Mouse (Mus musculus) myocyte (in vitro differentiated cells): ENCODE results near the gene Maats1. TPM values are rescaled to one million over a fixed set of nuclear protein-coding genes. Genes with fewer than 3 reads are reported as not detected.
"Not testable (repeated sequence)": the region's sequence is repeated elsewhere in the genome, so short reads cannot be mapped to it uniquely, and the experiment has no call there.

Experiments used
- H3K27me3 ChIP-seq: one replicate; pipeline ENCODE4 v1.6.1; 2011; ENCODE audit not compliant: control insufficient read depth, insufficient read depth, insufficient read length
- H3K36me3 ChIP-seq: one replicate; pipeline ENCODE4 v1.6.1; 2011; ENCODE audit not compliant: control insufficient read depth, insufficient read depth
- H3K4me2 ChIP-seq: one replicate; pipeline ENCODE4 v1.6.1; 2011; ENCODE audit warnings: low read depth, control low read depth
- H3K4me3 ChIP-seq: one replicate; pipeline ENCODE4 v1.5.1; 2011; ENCODE audit warnings: mild to moderate bottlenecking, control low read depth, moderate library complexity
- H3K79me2 ChIP-seq: one replicate; pipeline ENCODE4 v1.6.1; 2011; ENCODE audit not compliant: control insufficient read depth, insufficient read depth
- H3ac ChIP-seq: one replicate; pipeline ENCODE4 v1.6.1; 2011; ENCODE audit not compliant: control insufficient read depth, insufficient read length
- CEBPB ChIP-seq: IDR thresholded peaks from 2 replicates; pipeline ENCODE4 v1.6.1; 2011; ENCODE audit warnings: mild to moderate bottlenecking, moderate library complexity; ENCODE audit not compliant: poor library complexity, insufficient read depth, severe bottlenecking
- E2F4 ChIP-seq: IDR thresholded peaks from one replicate; pipeline ENCODE4 v1.6.1; 2011; ENCODE audit warnings: mild to moderate bottlenecking, control low read depth, moderate library complexity; ENCODE audit not compliant: insufficient read depth
- MAX ChIP-seq: IDR thresholded peaks from one replicate; pipeline ENCODE4 v1.6.1; 2011; ENCODE audit warnings: low read depth, mild to moderate bottlenecking, control low read depth
- MYOD1 ChIP-seq, 3 experiments: IDR thresholded peaks; one replicate each; pipeline ENCODE4 v1.6.1; 2011; ENCODE audit warnings: control low read depth in 2 of 3, low read depth in 2 of 3, mild to moderate bottlenecking in 2 of 3, moderate library complexity in 1 of 3; ENCODE audit not compliant: insufficient read length in 2 of 3, control insufficient read depth in 1 of 3
- MYOG ChIP-seq, 3 experiments: IDR thresholded peaks; one replicate each; pipeline ENCODE4 v1.6.1; 2011; ENCODE audit warnings: control low read depth in 2 of 3, low read depth in 2 of 3, mild to moderate bottlenecking in 2 of 3; ENCODE audit not compliant: insufficient read length in 2 of 3, control insufficient read depth in 1 of 3, insufficient read depth in 1 of 3
- POLR2A ChIP-seq: IDR thresholded peaks from one replicate; pipeline ENCODE4 v1.6.1; 2011; ENCODE audit warnings: low read depth, mild to moderate bottlenecking, control low read depth, moderate library complexity; ENCODE audit not compliant: insufficient read length
- POLR2AphosphoS2 ChIP-seq: IDR thresholded peaks from one replicate; pipeline ENCODE4 v1.6.1; 2011; ENCODE audit warnings: low read depth, control low read depth; ENCODE audit not compliant: insufficient read length
- REST ChIP-seq: IDR thresholded peaks from one replicate; pipeline ENCODE4 v1.6.1; 2011; ENCODE audit warnings: mild to moderate bottlenecking, control low read depth, moderate library complexity; ENCODE audit not compliant: insufficient read depth, insufficient read length
- SRF ChIP-seq: IDR thresholded peaks from one replicate; pipeline ENCODE4 v1.6.1; 2011; ENCODE audit warnings: low read depth; ENCODE audit not compliant: control insufficient read depth, insufficient read length
- TCF12 ChIP-seq: IDR thresholded peaks from one replicate; pipeline ENCODE4 v1.6.1; 2011; ENCODE audit warnings: mild to moderate bottlenecking, control low read depth; ENCODE audit not compliant: poor library complexity, insufficient read depth, severe bottlenecking
- TCF3 ChIP-seq: IDR thresholded peaks from one replicate; pipeline ENCODE4 v1.6.1; 2011; ENCODE audit warnings: low read depth, control low read depth; ENCODE audit not compliant: insufficient read length
- USF1 ChIP-seq: IDR thresholded peaks from one replicate; pipeline ENCODE4 v1.6.1; 2011; ENCODE audit warnings: low read depth, mild to moderate bottlenecking, control low read depth, moderate library complexity
- polyA plus RNA-seq: library from polyadenylated mRNA; unstranded; fragments of >200 nt; fragmentation: generic; extraction: Trizol; gene quantifications from one replicate; pipeline ENCODE4 v1.2.1, GENCODE M21; 2012; ENCODE audit warnings: missing spikeins

Maats1 gene
- polyA plus RNA-seq, 1 experiment = 1.1 TPM

DNA sequence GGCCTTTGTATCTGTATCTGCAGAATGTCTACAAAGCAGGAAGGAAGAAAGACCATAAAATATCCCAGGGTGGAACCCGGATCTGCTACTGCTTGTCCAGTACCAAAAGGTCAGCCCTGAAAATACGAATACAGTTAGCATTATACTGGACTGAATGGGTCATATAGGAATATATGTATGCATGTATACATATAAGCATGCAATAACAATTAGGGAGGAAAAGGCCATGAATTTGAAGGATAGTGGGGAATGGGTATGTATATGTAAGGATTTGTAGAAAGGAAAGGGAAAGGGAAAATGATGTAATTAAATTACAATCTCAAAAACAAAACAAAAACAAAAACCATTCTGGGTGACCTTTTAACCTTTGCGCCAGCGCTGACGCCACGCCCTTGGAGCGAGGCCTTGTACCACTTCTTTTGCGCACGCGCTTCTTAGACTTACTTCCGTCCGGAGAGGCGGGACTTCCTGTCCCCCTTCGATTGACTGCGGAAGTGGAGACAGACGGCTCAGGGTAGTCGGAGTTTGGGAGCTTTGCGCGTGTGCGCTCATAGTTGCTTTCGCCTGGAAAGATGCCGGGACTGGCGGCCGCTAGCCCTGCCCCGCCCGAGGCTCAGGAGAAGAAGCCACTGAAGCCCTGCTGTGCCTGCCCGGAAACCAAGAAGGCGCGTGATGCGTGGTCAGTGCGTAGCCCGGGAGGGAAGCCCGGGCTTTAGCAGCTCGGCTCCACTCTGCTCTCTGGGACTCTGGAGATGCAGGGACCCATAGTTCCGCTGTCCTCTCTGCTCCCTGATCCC, 4.8 kb upstream of the Maats1 start, which contains the start of the genes Cox17 and Gm21987:
Cox17 (plus strand) TSS at position 463 of the 797 bp plus-strand sequence.
Gm21987 (plus strand) TSS at position 512 of the 797 bp plus-strand sequence.
- peak within 1 kb of the TSS; percentile 89 for H3K4me2 ChIP-seq
- TF ChIP-seq MYOG (IDR thresholded peaks at IDR 0.05; ENCODE audit: control insufficient read depth in 1 of 3, insufficient read depth in 1 of 3, insufficient read length in 2 of 3, low read depth in 2 of 3) (no peak), POLR2AphosphoS2 (peak; percentile 83), TCF12 (no peak), POLR2A (peak; percentile 79)
- no peaks in the 10 kb centered on the region for H3K27me3 ChIP-seq
- peaks cover 22% of the 10 kb centered on the region for H3K79me2 ChIP-seq
- peak within 1 kb of the TSS; percentile 47 for H3ac ChIP-seq
- H3K36me3 ChIP-seq = peaks cover 20% of the 10 kb centered on the region
- peak within 1 kb of the TSS; percentile 71 for H3K4me3 ChIP-seq

- peak overlapping the region; percentile 51 for H3K4me2 ChIP-seq
- no peak overlapping the region for H3K4me3 ChIP-seq
- peaks cover 22% of the 10 kb centered on the region for H3K79me2 ChIP-seq
- no peaks in the 10 kb centered on the region for H3K27me3 ChIP-seq
- TF ChIP-seq TCF3 (no peak), CEBPB (no peak), E2F4 (no peak), POLR2A (no peak), POLR2AphosphoS2 (no peak), TCF12 (no peak), USF1 (no peak), REST (no peak), MYOG (IDR thresholded peaks at IDR 0.05; ENCODE audit: control insufficient read depth in 1 of 3, insufficient read depth in 1 of 3, insufficient read length in 2 of 3, low read depth in 2 of 3) (no peak), SRF (no peak), MYOD1 (IDR thresholded peaks at IDR 0.05; ENCODE audit: control insufficient read depth in 1 of 3, insufficient read length in 2 of 3, low read depth in 2 of 3) (no peak), MAX (no peak)
- no peak overlapping the region for H3ac ChIP-seq
- peaks cover 8% of the 10 kb centered on the region for H3K36me3 ChIP-seq
These were observed 3.2 kb upstream of the Maats1 start for GRCm38 (mm10) chr16:38344941-38345725.

GRCm38 (mm10) chr16:38338077-38338476, 3.9 kb downstream of the Maats1 start:
- H3K27me3 ChIP-seq, H3K79me2 ChIP-seq, H3ac ChIP-seq, H3K36me3 ChIP-seq, H3K4me2 ChIP-seq, H3K4me3 ChIP-seq: not testable (repeated sequence)

DNA sequence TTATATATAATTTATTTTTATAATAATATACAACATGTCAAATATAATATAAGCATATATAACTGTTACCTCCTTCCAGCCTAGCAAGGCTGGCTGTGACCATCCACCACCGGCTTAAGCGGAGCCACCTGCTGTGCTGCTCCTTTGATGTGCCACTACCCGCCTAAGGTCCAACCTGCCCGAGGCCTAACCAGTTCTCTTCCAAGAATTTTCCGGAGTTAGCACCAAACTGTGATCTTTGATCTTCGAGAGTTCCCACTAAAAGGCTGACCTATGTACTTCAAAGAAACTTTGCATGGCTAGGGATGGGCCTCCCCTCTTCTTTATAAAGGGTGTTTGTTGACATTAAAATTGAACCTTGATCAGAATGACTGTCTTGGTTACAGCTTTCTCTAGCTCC, 7.5 kb downstream of the Maats1 start:
- H3K36me3 ChIP-seq = no peaks in the 10 kb centered on the region
- no peak overlapping the region for H3ac ChIP-seq
- H3K27me3 ChIP-seq = no peaks in the 10 kb centered on the region
- no peak for TF ChIP-seq E2F4
- no peak for TF ChIP-seq POLR2AphosphoS2
- no peak for TF ChIP-seq POLR2A
- no peak for TF ChIP-seq USF1
- TF ChIP-seq REST = no peak
- no peak for TF ChIP-seq TCF12
- TF ChIP-seq MAX = no peak
- no peak for TF ChIP-seq MYOD1 (IDR thresholded peaks at IDR 0.05; ENCODE audit: control insufficient read depth in 1 of 3, insufficient read length in 2 of 3, low read depth in 2 of 3)
- TF ChIP-seq CEBPB = no peak
- no peak for TF ChIP-seq SRF
- no peak for TF ChIP-seq TCF3
- no peak for TF ChIP-seq MYOG (IDR thresholded peaks at IDR 0.05; ENCODE audit: control insufficient read depth in 1 of 3, insufficient read depth in 1 of 3, insufficient read length in 2 of 3, low read depth in 2 of 3)
- no peak overlapping the region for H3K4me2 ChIP-seq
- H3K79me2 ChIP-seq = no peaks in the 10 kb centered on the region
- H3K4me3 ChIP-seq = no peak overlapping the region

DNA sequence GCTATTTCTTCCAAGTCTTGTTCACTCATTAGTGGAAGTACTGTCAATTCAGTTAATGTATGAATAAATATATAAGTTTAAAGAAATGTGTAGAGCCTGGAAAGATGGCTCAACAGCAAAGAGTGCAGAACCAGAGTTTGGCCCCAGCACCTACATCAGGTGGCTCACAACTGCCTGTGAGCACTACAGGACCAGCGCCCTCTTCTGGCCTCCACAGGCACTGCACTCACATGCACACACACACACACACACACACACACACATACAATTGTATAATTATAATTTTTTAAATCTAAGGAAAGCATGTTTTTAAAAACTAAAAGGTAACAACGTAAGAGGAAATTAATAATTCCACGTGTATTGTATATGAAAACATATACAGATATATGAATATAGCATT, 12.6 kb downstream of the Maats1 start:
- H3K4me3 ChIP-seq = no peak overlapping the region
- no peaks in the 10 kb centered on the region for H3K36me3 ChIP-seq
- H3K4me2 ChIP-seq = no peak overlapping the region
- no peaks in the 10 kb centered on the region for H3K27me3 ChIP-seq
- no peak overlapping the region for H3ac ChIP-seq
- TF ChIP-seq POLR2A (no peak), MAX (no peak), MYOD1 (IDR thresholded peaks at IDR 0.05; ENCODE audit: control insufficient read depth in 1 of 3, insufficient read length in 2 of 3, low read depth in 2 of 3) (no peak), USF1 (no peak), TCF3 (no peak), E2F4 (no peak), CEBPB (no peak), TCF12 (no peak), MYOG (IDR thresholded peaks at IDR 0.05; ENCODE audit: control insufficient read depth in 1 of 3, insufficient read depth in 1 of 3, insufficient read length in 2 of 3, low read depth in 2 of 3) (no peak), REST (no peak), POLR2AphosphoS2 (no peak), SRF (no peak)
- H3K79me2 ChIP-seq = no peaks in the 10 kb centered on the region
